Mouse (Mus musculus): ENCODE results near the gene 4930512M02Rik.
A peak's percentile ranks its signal among the peaks of the same experiment; 100 is the strongest.

The 4930512M02Rik gene

DNA sequence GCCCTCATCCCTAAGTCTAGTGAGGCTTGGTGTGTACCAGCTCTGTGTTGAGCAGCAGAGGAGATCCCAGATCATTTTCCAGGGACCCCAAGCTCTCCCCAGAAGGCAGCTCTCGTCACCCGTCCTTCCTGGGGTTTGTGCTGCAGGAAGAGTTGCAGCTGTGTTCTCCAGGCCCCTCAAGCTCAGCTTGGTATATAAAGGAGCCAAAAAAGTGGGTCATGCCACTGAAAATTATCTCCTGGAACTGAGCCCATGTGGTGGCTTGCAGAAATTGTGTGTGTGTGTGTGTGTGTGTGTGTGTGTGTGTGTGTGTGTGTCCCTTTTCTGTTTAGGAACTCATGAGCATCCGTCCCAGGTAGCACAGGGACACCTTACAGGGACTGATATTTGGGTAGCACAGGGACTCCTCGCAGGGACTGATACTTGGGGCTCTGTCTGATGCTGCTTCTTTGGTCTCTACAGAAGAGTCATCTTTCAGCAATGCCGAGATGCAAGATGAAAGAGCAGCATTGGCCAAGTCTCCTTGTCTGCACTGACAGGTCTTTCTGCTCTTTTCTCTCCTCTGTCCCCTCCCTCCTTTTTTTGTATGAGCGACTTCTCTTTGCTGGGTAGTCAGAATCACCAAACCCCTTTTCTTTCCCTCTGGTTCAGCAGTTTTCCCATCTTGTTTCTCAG lies 62.4 kb downstream of the 4930512M02Rik start:
- no peak for DNase-seq (ENCODE audit: low spot score in 2 of 2)

DNA sequence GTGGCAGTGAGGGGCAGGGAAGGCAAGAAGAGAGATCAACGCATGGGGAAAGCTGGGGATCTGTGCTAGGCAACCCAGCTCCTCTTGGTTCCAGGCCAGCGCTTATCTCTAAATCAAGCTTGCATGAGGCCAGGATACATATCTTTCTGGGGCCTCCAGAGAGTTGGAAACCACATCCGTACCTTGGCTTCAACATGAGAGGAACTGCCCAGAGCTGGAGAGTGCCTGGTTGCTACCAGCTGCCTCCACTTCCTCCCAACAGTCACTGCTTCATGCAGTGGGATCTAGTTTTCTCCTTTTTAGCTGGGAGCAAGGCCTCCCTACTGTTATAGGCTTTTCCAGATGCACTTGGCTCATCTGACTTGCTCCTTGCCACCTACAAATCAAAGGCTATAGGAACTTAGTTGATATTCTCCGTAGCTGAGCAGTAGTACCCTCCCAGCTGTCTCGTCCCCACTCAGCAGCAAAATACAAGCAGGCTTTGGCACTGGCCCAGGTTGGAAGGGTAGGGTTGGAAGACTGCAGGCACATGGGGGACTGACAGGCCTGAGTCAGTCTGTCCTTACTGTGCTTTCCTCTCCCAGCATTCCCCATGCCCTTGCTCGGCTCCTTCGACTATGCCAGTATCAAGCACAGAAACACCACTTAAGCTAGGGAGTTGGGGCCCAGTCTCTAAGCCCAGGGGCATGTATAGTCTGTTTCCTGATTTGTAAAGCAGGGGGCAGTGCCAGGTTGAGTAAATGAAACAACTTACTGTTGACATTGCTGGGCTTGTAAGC lies 63.2 kb downstream of the 4930512M02Rik start:
- peak; percentile 15 to 52 for DNase-seq (ENCODE audit: low spot score in 2 of 2)

DNA sequence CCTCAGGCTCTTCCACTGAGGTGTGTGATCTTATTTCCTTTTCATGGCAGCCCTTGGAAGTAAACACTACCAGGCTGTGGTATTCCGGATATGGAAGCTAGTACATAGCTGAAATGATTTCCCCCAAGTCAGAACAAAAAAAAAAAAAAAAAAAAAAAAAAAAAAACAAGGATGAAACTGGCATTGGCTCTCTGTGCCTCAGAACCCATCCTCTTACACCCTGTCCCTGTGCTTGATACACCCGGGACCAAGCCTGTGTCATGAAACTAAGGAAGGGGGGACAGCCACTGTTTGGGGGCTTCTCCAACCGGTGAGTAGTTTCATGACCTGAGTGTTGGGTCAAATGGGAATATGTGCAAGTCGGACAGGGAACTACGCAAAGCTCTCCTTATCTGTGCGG lies 66.5 kb downstream of the 4930512M02Rik start:
- no peak for DNase-seq (ENCODE audit: low spot score in 2 of 2)

DNA sequence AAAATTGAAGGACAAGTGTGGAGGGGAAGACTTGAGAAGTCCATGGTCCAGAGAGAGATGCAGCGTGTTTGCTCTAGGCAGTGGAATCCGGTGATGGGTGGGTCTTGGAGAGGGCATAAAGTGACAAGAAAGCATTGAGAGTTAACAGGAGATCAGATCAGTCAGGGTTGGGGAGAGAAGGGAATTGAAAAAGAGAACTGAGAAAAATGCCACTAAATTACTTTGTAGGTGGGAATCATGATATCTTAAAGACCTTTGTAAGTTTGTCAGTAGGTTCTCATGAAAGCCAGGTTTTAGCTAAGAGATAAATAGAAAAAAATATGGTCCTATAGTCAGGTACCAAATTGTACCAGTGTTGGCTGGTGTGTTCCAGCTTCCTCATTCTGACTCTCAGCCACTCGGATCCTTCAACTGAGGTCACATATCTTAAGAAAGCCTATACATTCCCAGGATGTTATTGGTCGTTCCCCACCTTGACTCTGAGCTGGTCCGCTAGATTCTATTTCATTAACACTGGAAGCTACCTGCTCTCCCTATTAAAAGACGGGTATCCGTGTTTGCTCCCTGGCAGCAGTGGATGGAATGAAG lies 68.4 kb downstream of the 4930512M02Rik start:
- DNase-seq (ENCODE audit: low spot score in 2 of 2) = no peak

DNA sequence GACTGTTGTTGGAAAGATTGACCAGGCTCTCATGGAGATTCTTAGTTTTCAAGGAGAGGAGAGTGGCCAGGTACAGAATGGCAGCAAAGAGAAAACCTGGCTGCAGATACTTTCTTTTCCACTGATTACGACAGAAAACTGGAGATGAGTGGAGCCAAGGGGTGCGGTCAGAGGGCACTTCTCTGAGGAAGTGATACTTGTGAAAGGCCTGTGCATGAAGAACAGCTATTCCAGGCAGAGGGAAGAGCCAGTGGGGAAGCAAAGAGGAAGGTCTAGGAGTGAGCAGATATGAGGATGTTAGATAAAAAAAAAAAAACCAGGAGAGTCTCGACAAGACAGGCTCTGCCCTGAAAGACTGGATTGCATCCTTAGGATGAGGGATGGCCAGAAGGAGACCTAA lies 69.0 kb downstream of the 4930512M02Rik start:
- peak in 1 of 2 experiments; percentile 27 for DNase-seq (ENCODE audit: low spot score in 2 of 2)

DNA sequence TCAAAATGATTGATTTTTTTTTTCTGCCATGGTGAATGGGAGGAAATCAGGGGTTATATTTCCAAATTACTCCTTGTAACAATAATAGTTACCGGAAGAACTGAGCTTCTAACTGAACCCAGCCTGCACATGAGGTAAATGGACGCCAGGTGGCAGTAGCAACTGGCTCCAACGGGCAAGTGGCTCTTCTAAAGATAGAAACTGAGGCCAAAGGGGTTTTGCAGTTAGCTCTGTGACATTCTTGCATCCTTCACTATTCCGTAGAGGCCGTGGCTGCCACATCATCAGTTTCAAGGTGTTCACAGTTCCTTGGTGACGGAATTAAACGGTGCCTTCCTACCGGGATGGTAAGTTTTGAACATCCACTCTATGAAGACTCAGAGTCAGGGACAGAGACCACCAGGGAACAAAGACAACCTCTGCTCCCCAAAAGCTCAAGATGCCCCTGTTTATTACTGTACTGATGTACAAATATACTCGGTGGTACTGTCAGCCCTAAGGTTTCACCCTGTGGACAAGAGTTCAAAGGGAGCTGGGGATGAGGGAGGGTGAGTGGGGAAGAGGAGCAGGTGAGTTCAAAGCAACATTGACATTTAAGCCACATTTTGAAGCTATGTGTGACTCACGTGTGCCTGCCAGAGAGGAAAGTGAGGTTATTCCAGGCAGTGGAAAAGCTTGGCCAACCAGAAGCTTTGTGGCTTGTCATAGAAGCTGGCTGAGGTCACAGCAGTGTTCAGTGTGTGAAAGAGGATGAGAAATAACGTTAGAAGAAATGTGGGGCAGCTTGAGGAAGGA lies 70.3 kb downstream of the 4930512M02Rik start:
- DNase-seq (ENCODE audit: low spot score in 2 of 2) = peak; percentile 7 to 22

DNA sequence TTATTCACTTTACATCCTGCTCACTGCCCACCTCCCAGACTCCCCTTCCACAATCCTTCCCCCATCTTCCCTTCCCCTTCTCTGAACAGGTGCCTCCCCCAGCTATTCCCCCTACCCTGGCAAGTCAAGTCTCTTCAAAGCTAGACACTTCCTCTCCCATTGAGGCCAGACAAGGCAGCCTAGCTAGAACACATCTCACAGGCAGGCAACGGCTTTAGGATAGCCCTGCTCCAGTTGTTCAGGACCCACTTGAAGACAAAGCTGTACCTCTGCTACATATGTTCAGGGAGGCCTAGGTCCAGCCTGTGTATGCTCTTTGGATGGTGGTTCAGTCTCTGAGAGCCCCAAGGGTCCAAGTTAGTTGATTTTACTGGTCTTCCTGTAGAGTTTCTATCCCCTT lies 71.4 kb downstream of the 4930512M02Rik start:
- no peak for DNase-seq (ENCODE audit: low spot score in 2 of 2)

DNA sequence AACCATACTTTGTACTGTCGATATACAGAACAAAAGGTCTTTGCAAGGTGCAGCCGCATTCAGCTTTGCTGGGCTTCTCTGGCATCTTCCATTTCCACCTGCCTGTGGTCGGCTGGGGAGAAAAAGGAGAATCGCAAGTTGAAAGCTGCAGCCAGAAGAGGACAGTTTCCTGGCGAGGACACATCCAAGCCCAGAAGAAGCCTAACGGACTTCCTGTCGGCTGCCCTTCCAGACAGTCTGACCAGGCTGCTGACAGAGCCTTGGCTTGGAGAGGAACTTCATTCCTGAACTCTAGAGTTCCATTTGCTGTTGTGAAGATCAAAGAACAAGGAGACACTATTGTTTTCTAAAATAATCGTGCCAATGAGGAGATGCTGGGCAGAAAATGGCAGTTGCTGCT lies 72.1 kb downstream of the 4930512M02Rik start:
- DNase-seq (ENCODE audit: low spot score in 2 of 2) = no peak

DNA sequence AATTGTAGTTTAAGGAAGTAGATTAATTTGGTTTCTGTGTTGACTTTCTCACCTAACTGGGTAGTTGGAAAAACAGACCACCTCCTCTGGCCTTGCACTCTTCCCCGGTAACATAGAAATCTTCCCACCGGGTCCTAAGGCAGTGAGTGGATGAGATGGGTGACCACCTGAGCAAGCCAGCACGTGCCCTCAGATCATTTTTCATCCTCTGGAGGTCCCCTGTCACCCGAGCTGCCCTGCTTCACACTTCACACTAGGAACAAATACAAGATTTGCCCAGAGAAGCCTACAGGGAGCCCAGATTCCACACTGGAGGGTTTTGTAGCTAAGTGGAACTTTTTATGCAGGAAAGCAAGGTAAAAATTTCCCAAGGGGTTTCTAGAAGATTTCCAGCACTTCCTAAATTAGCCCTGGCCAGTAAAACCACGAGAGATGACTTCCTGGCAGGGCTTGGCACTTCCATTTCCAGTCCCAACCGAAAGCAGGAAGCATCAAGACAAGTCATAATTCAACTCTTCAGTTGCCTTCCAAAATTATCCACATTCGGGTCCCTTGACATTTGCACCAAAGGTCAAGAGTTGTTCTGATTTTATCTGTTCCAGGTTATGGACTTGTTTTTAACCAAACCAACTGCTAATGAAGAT lies 79.9 kb downstream of the 4930512M02Rik start:
- DNase-seq (ENCODE audit: low spot score in 2 of 2) = no peak

DNA sequence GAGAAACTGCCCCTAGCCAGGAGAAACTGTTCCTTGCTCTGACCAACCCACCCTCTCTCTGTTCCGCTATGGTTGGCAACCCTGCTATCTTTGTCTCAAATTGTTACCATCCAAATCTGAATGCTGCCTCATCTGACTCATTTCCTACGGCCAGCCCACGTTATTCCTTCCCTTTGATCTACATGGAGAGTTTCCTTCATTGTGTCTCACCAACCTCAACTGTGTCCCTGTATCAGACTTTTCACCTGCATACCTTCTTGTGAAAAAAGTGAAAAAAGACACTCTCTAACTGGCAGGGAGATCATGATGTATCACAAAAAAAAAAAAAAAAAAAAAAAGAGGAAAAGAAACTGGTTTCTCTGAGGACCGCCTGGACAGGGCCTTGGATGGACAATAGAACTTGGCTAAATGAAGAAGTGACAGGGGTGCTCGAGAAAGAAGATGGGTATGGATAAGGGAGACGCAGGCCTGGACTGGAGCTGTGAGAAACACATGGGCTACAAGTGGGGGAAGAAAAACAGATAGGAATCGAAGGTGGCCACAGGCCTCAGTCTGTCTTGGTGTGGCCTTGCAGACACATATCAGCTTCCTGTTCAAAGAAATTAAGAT lies 80.6 kb downstream of the 4930512M02Rik start:
- DNase-seq (ENCODE audit: low spot score in 2 of 2) = no peak

DNA sequence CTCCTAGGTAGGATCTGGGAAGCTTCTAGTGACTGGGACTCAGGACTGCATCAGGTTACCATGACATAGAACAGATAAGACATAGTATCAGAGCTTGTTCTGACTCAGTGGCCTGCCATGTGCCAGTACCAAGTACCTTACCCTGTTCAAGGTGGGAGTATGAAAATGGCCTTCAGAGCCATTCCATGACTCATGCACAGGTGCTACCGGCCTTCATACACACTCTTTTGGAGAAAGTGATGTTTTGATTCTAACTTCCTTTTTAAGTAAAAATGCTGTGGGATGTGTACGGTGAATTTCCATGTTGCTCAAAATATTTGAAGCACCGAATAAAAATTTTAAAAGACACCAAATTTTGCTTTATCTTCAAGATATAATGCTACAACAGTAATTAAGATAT lies 81.7 kb downstream of the 4930512M02Rik start:
- DNase-seq (ENCODE audit: low spot score in 2 of 2) = no peak

Measured in heart, adult 9 months (tissue).